Mouse (Mus musculus): ENCODE results near the gene Gm42791.

DNA sequence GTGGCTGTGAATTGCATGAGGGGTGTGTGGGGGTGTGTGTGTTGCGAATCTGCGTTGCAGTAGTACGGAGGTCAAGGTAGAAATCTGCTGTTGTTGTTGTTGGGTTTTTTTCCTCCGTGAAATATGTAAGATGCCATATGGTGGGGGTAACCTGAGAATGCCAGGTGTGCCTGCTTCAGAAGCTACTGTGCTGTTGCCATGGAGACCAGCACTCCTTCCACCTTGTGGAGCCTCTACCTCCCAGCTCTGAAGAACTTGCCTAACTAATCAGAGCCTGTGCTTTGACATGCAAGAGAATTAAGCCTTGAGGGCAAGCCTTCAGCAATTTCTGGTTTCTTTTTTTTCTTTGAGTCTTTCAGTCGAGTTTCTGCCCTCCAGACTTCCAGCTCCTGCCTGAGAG lies 140.8 kb downstream of the Gm42791 start:
- TF ChIP-seq CTCF (conservative IDR thresholded peaks at IDR 0.05; ENCODE audit: low read length), result no peak
- TF ChIP-seq NANOG (IDR thresholded peaks at IDR 0.05; ENCODE audit: borderline replicate concordance, low read length), result no peak
- no peak for TF ChIP-seq POU5F1 (IDR thresholded peaks at IDR 0.05; ENCODE audit: borderline replicate concordance, low read length)

All from E14TG2a.4 (cell line).